Mouse (Mus musculus) embryonic facial prominence, embryonic 13.5 days (tissue): ENCODE results near the gene Dok1. TPM values are rescaled to one million over a fixed set of nuclear protein-coding genes. Genes with fewer than 3 reads are reported as not detected.

Source experiments
- ATAC-seq: fragments of 200-750 bp; cut with Nextera tagmentation; 2 replicates; pipeline ENCODE4 v1.8.0; 2017; ENCODE audit warnings: low read depth; ENCODE audit not compliant: insufficient number of reproducible peaks, insufficient read depth, low FRiP score, low TSS enrichment
- H3K27ac ChIP-seq: fragments of 300-500 bp; sonication (generic); 2 replicates; pipeline ENCODE4 v1.5.1; 2015; ENCODE audit warnings: moderate library complexity, mild to moderate bottlenecking, inconsistent platforms
- H3K27me3 ChIP-seq: fragments of 300-500 bp; sonication (generic); 2 replicates; pipeline ENCODE4 v1.6.1; 2015; ENCODE audit warnings: mild to moderate bottlenecking, inconsistent platforms
- H3K36me3 ChIP-seq: fragments of 300-500 bp; sonication (generic); 2 replicates; pipeline ENCODE4 v1.6.1; 2015; ENCODE audit warnings: mild to moderate bottlenecking, inconsistent platforms
- H3K4me1 ChIP-seq: fragments of 300-500 bp; sonication (generic); 2 replicates; pipeline ENCODE4 v1.6.1; 2015; ENCODE audit warnings: inconsistent platforms
- H3K4me2 ChIP-seq: fragments of 300-500 bp; sonication (generic); 2 replicates; pipeline ENCODE4 v1.6.1; 2015; ENCODE audit warnings: moderate library complexity, mild to moderate bottlenecking, inconsistent platforms
- H3K4me3 ChIP-seq: fragments of 300-500 bp; sonication (generic); 2 replicates; pipeline ENCODE4 v1.5.1; 2015; ENCODE audit warnings: mild to moderate bottlenecking, inconsistent platforms
- H3K9ac ChIP-seq: fragments of 300-500 bp; sonication (generic); 2 replicates; pipeline ENCODE4 v1.6.1; 2015; ENCODE audit warnings: mild to moderate bottlenecking, inconsistent platforms
- H3K9me3 ChIP-seq: fragments of 300-500 bp; sonication (generic); 2 replicates; pipeline ENCODE4 v1.6.1; 2016; ENCODE audit warnings: inconsistent platforms
- WGBS: fragments of 180-500 bp; shearing (Covaris S2); methylation state at CpG from one replicate; pipeline ENCODE4 v1.1.7; 2015; ENCODE audit warnings: mixed read lengths; 5-methylcytosine and 5-hydroxymethylcytosine counted together
- polyA plus RNA-seq: library from polyadenylated mRNA; unstranded; fragments of >200 nt; fragmentation: Nextera tagmentation; extraction: Ambion mirVana; gene quantifications from 2 replicates; pipeline ENCODE4 v1.2.1, GENCODE M21; 2015

The Dok1 gene
- polyA plus RNA-seq, 1 experiment from 2014 or later = 11.5 TPM

DNA sequence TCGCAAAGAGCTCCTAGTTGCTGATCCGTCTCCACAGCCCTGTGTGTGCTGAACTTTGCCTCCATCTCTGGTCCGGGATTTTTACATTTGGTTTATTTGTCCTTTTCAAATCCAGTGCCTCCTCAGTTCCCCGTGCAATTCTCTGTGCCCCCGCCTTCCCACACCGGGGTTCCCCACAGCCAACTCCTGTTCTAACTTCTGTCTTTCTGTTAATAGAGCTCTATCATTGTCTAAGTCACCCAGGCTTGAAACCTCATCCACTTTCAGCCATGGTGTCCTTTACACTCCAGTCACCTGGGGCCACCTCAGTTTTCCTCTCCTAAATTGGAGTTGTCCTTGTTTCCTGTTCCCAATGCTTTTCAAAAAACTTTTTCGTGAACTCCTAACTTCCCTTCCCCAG lies 22.0 kb downstream of the Dok1 start:
- H3K9me3 ChIP-seq = no peaks in the 10 kb centered on the region
- H3K4me1 ChIP-seq = peaks cover 6% of the 10 kb centered on the region; the same call in 1 of the 2 replicates
- H3K36me3 ChIP-seq = no peaks in the 10 kb centered on the region
- H3K27ac ChIP-seq = no peak overlapping the region
- no peak overlapping the region for H3K4me2 ChIP-seq
- no peak for ATAC-seq
- no peak overlapping the region for H3K4me3 ChIP-seq
- no peaks in the 10 kb centered on the region for H3K27me3 ChIP-seq
- H3K9ac ChIP-seq = no peak overlapping the region
- 84% methylated on average over 7 of the region's 7 CpGs for WGBS

DNA sequence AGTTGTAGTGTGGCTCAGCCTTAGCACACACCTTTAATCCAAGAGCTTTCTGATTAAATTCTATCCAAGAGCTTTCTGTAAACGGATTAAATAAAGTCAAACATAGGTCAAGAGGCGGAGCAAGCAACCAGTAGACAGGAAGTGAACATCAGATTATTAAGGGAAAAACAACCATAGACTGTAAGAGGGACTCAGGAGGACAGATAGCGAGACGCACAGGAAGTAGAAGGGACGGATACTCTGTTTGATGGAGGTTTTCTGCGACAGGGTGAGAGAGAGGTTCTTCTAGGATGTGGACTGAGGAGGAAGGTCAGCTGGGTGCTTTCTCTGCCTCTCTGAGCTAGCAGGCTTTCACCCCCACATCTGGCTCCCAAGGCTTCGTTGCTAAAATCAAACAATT lies 23.3 kb downstream of the Dok1 start:
- H3K4me1 ChIP-seq = peaks cover 17% of the 10 kb centered on the region; the same call in 1 of the 2 replicates
- no peaks in the 10 kb centered on the region for H3K9me3 ChIP-seq
- no peak for ATAC-seq
- H3K9ac ChIP-seq = no peak overlapping the region
- 55% methylated on average over 7 of the region's 7 CpGs for WGBS
- H3K27me3 ChIP-seq = no peaks in the 10 kb centered on the region
- H3K4me3 ChIP-seq = no peak overlapping the region
- no peaks in the 10 kb centered on the region for H3K36me3 ChIP-seq
- no peak overlapping the region for H3K4me2 ChIP-seq
- H3K27ac ChIP-seq = no peak overlapping the region

GRCm38 (mm10) chr6:83008659-83009058 lies 24.6 kb downstream of the Dok1 start:
- no peak for ATAC-seq
- Histone ChIP-seq H3K4me1 (peaks cover 19% of the 10 kb centered on the region; the same call in 1 of the 2 replicates), H3K9ac (no peak overlapping the region), H3K27me3 (no peaks in the 10 kb centered on the region), H3K4me2 (no peak overlapping the region), H3K9me3 (no peaks in the 10 kb centered on the region), H3K27ac (no peak overlapping the region), H3K36me3 (no peaks in the 10 kb centered on the region), H3K4me3 (no peak overlapping the region)
- 60% methylated on average over 3 of the region's 3 CpGs for WGBS

GRCm38 (mm10) chr6:83006114-83006513 lies 27.2 kb downstream of the Dok1 start:
- Histone ChIP-seq H3K4me2 (no peak overlapping the region), H3K4me1 (0 out of 2 replicates have a peak, but pooled peaks cover 13% of the 10 kb centered on the region), H3K36me3 (no peaks in the 10 kb centered on the region), H3K9ac (no peak overlapping the region), H3K27ac (no peak overlapping the region), H3K4me3 (no peak overlapping the region), H3K27me3 (no peaks in the 10 kb centered on the region), H3K9me3 (no peaks in the 10 kb centered on the region)
- no peak for ATAC-seq
- 77% methylated on average over 6 of the region's 6 CpGs for WGBS

- H3K9ac ChIP-seq = no peak overlapping the region
- H3K4me3 ChIP-seq = no peak overlapping the region
- 0 out of 2 replicates have a peak, but pooled peaks cover 13% of the 10 kb centered on the region for H3K4me1 ChIP-seq
- H3K36me3 ChIP-seq = no peaks in the 10 kb centered on the region
- H3K27me3 ChIP-seq = no peaks in the 10 kb centered on the region
- H3K9me3 ChIP-seq = no peaks in the 10 kb centered on the region
- no peak overlapping the region for H3K4me2 ChIP-seq
- ATAC-seq = no peak
- 69% methylated on average over 10 of the region's 10 CpGs for WGBS
- H3K27ac ChIP-seq = peak overlapping the region; percentile 48
Observed at GRCm38 (mm10) chr6:83005444-83006011, 27.7 kb downstream of the Dok1 start.

GRCm38 (mm10) chr6:83004872-83005271 lies 28.4 kb downstream of the Dok1 start:
- no peaks in the 10 kb centered on the region for H3K27me3 ChIP-seq
- no peaks in the 10 kb centered on the region for H3K36me3 ChIP-seq
- no peaks in the 10 kb centered on the region for H3K9me3 ChIP-seq
- 51% methylated on average over 7 of the region's 7 CpGs for WGBS
- no peak overlapping the region for H3K4me2 ChIP-seq
- 0 out of 2 replicates have a peak, but pooled peaks cover 13% of the 10 kb centered on the region for H3K4me1 ChIP-seq
- peak overlapping the region; percentile 48 for H3K27ac ChIP-seq
- no peak for ATAC-seq
- H3K4me3 ChIP-seq = no peak overlapping the region
- H3K9ac ChIP-seq = no peak overlapping the region

GRCm38 (mm10) chr6:83004309-83004708 lies 29.0 kb downstream of the Dok1 start:
- WGBS = 62% methylated on average over 2 of the region's 2 CpGs
- ATAC-seq = no peak
- no peaks in the 10 kb centered on the region for H3K36me3 ChIP-seq

DNA sequence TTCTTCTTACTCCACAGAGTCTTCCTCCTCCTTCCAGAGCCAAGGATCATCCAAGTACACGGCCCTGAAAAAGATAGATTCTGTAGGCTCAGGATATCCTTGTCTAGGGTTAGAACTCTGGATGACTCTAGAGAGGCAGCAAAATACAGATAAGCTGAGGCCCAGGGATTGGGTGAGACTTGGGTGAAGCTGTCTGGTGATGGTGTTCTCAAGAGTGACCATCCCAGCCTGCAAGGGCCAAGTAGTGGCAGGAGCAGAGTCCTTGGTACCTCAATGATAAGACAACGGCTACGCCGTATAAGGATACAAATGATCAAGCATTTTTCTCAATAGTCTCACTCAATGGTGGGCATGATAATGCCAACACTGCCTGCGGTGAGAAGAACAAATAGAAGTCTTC lies 29.4 kb downstream of the Dok1 start:
- H3K4me3 ChIP-seq = no peak overlapping the region
- no peak overlapping the region for H3K27ac ChIP-seq
- 91% methylated on average over 5 of the region's 5 CpGs for WGBS
- H3K27me3 ChIP-seq = no peaks in the 10 kb centered on the region
- H3K4me1 ChIP-seq = 0 out of 2 replicates have a peak, but pooled peaks cover 13% of the 10 kb centered on the region
- no peak overlapping the region for H3K9ac ChIP-seq
- no peaks in the 10 kb centered on the region for H3K36me3 ChIP-seq
- no peaks in the 10 kb centered on the region for H3K9me3 ChIP-seq
- ATAC-seq = no peak
- H3K4me2 ChIP-seq = no peak overlapping the region

More at GRCm38 (mm10) chr6:83004309-83004708, 29.0 kb downstream of the Dok1 start:
- 0 out of 2 replicates have a peak, but pooled peaks cover 13% of the 10 kb centered on the region for H3K4me1 ChIP-seq
- H3K9me3 ChIP-seq = no peaks in the 10 kb centered on the region
- no peak overlapping the region for H3K4me3 ChIP-seq
- H3K27ac ChIP-seq = no peak overlapping the region
- H3K27me3 ChIP-seq = no peaks in the 10 kb centered on the region
- no peak overlapping the region for H3K4me2 ChIP-seq
- H3K9ac ChIP-seq = no peak overlapping the region

DNA sequence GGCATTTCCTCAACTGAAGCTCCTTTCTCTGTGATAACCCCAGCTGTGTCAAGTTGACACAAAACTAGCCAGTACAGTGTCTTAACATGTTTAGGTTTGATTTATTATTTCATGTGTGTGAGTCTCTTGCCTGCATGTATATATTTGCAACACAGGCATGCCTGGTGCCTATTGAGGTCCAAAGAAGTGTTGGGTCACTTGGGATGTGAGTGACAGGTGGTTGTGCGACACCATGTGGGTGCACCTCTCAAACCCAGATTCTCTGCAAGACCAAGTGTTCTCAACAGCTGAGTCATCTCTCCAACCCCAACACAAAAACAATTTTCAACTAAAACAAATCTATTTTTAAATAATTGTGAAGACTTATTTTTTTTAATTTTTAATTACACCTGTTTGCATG lies 30.2 kb downstream of the Dok1 start:
- Histone ChIP-seq H3K4me3 (no peak overlapping the region), H3K36me3 (no peaks in the 10 kb centered on the region), H3K27me3 (no peaks in the 10 kb centered on the region), H3K4me2 (no peak overlapping the region), H3K9me3 (no peaks in the 10 kb centered on the region), H3K27ac (no peak overlapping the region), H3K4me1 (0 out of 2 replicates have a peak, but pooled peaks cover 13% of the 10 kb centered on the region), H3K9ac (no peak overlapping the region)
- WGBS = 91% methylated on average over 1 of the region's 1 CpGs
- no peak for ATAC-seq

- WGBS = 28% methylated on average over 8 of the region's 8 CpGs
- ATAC-seq = no peak
- peak overlapping the region; percentile 62 for H3K27ac ChIP-seq
Observed at GRCm38 (mm10) chr6:82999986-83000385, 33.3 kb downstream of the Dok1 start.

DNA sequence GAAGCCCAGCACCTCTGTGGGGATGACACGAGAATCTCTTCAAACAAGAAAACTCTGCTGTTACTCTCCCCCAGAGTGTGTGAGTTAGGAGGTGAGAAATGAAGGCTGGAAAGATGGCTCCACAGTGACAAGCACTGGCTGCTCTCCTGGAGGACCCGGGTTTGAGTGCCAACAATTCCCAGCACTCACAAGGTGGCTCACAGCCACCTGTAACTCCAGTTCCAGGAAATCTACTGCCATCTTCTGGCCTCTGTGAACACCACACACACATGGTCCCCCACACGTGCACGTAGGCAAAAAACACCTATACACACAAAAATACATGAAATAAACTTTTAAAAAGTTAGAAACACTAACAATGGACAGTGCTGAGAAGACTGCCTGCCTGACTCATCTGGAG lies 34.9 kb downstream of the Dok1 start:
- Histone ChIP-seq H3K4me3 (no peak overlapping the region), H3K27ac (no peak overlapping the region), H3K4me1 (peaks cover 10% of the 10 kb centered on the region), H3K9me3 (no peaks in the 10 kb centered on the region), H3K27me3 (no peaks in the 10 kb centered on the region), H3K4me2 (no peak overlapping the region), H3K9ac (no peak overlapping the region), H3K36me3 (no peaks in the 10 kb centered on the region)
- WGBS = 68% methylated on average over 4 of the region's 4 CpGs
- no peak for ATAC-seq

More at GRCm38 (mm10) chr6:82999986-83000385, 33.3 kb downstream of the Dok1 start:
- H3K9ac ChIP-seq = no peak overlapping the region
- H3K4me1 ChIP-seq = peaks cover 12% of the 10 kb centered on the region
- no peaks in the 10 kb centered on the region for H3K9me3 ChIP-seq
- H3K4me3 ChIP-seq = no peak overlapping the region
- no peak overlapping the region for H3K4me2 ChIP-seq
- no peaks in the 10 kb centered on the region for H3K27me3 ChIP-seq
- H3K36me3 ChIP-seq = no peaks in the 10 kb centered on the region

DNA sequence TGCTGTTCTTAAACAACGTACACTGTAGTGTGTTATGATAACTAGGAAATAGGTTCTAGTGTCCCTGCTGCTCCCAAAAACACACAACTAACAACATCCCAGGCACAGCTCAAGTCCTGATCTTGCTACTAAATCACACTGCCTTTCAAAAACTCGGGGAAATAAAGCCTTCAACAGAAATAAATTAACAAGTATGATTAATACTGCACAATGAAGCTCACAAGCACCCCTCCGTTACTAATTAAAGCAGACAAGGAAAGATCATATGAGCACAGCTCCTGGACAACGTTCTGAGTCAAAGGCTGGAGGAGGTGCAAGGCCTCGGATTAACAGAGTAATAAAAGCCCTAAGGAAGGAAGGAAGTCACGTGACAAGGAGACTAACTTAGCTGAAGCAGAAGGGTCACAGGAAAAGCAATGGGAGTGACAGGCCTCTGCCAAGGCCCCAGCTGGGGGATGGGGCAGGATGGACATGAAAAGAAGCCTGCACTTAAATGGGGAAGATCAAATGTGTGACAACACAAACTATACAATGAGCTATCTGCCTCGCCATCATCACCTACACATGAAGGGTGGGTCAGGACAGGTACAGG lies 35.7 kb downstream of the Dok1 start:
- Histone ChIP-seq H3K9me3 (no peaks in the 10 kb centered on the region), H3K27ac (peak overlapping the region; percentile 44), H3K4me2 (no peak overlapping the region), H3K4me3 (no peak overlapping the region), H3K9ac (0 out of 2 replicates have a peak overlapping the region, but pooled peaks have one; percentile 27), H3K4me1 (peaks cover 10% of the 10 kb centered on the region), H3K36me3 (no peaks in the 10 kb centered on the region), H3K27me3 (no peaks in the 10 kb centered on the region)
- WGBS = 49% methylated on average over 7 of the region's 7 CpGs
- no peak for ATAC-seq
